Mouse (Mus musculus) liver, embryonic 14 days (tissue): ENCODE data around the gene Gtf3c2. TPM values are rescaled to one million over a fixed set of nuclear protein-coding genes. Genes with fewer than 3 reads are reported as not detected.

Source experiments
- polyA plus RNA-seq: library from polyadenylated mRNA; depleted of rRNA; stranded (reverse); fragments of >200 nt; gene quantifications from 2 replicates; pipeline ENCODE4 v1.2.3, GENCODE M21; 2012; rRNA removed

The Gtf3c2 gene
- 27.1 and 34.5 TPM in 2 replicates for polyA plus RNA-seq

GRCm38 (mm10) chr5:31179766-31180630, at the start of gene Gtf3c2, which contains the start of gene Gm29609:
TSS of gene Gtf3c2 (minus strand) at chr5:31180144.
TSS of gene Gm29609 (minus strand) at chr5:31179911.

GRCm38 (mm10) chr5:31220448-31221303, 40.7 kb upstream of the Gtf3c2 start, which contains the start of gene Ppm1g:
TSS of gene Ppm1g (minus strand) at chr5:31220687.

DNA sequence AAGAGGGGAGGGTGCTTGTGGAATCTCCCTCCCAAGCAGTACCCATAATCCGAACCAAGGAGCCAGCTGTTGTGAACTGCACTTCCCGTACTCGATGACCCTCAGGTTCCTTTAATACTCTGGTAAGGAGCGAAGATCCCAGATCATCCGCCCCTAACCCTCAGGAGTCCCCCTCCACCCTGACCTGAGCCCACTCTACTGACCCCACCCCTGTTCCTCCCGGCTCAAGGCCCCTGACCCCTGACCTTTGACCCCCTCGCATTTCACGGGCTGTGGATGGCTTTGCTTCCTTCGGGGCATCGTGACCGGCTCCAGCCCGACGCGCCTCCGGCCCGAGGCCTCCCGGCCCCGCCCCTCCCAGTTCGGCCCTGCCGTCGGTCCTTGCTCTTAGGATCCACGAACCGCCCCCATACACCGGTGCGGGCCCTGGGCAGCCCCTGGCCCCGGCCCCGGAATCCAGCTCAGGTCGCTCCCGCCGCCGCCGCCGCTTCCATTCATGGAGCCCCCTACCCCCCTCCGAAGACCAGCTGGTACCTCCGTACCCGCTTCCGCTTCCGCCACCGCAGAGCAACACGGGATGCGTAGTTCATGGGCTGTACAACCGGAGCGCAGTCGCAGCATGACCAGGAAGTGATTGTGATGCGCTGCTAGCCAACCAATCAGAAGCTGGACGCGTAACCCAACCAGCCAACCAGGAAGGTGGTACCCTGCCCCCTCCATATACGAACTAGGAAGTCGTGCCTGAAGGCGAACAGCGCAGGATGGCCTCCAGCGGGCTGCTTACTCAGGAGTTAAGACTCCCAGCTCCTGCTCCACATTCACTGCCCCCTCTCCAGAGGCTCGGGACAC, 22.0 kb upstream of the Gtf3c2 start, which contains the start of gene Zfp513:
TSS of gene Zfp513 (minus strand) at position 562 of the 849 bp plus-strand sequence.

DNA sequence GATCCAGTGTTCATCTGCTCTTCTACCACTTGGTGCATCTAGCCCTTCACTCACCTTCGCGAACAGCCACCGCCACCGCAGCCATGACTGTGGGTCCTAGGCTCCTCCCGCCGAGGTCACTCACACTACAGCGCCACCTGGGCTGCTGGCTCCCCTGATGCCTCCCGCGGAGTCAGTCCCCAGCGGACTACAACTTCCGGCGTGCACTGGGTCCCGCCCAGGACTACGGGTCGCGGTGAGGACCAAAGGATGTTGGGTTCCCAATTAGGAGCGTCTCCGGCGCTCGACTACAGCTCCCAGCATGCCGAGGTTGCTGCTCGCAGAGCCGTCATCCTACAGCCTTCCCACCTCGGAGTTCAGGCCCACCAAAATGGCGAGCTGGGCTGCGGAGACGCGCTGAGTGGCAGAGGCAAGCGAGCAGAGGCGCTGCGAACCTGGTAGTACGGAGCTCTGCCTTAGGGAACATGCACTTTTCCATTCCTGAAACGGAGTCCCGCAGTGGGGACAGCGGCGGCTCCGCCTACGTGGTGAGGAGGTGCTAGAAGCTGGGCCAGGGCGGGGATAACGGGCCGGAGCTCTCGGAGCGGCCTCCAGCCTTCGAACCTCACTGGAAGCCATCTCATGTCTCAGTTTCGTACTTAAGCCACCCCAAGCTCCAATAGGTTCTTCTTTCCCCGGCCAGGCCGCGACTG, 13.1 kb upstream of the Gtf3c2 start, which contains the start of the genes Snx17 and Eif2b4:
TSS of gene Snx17 (plus strand) at position 289 of the 692 bp plus-strand sequence.
TSS of gene Eif2b4 (minus strand) at position 492 of the 692 bp plus-strand sequence.

GRCm38 (mm10) chr5:31154152-31154553, 25.8 kb downstream of the Gtf3c2 start, which contains the start of gene Mpv17:
TSS of gene Mpv17 (minus strand) at chr5:31154251.

DNA sequence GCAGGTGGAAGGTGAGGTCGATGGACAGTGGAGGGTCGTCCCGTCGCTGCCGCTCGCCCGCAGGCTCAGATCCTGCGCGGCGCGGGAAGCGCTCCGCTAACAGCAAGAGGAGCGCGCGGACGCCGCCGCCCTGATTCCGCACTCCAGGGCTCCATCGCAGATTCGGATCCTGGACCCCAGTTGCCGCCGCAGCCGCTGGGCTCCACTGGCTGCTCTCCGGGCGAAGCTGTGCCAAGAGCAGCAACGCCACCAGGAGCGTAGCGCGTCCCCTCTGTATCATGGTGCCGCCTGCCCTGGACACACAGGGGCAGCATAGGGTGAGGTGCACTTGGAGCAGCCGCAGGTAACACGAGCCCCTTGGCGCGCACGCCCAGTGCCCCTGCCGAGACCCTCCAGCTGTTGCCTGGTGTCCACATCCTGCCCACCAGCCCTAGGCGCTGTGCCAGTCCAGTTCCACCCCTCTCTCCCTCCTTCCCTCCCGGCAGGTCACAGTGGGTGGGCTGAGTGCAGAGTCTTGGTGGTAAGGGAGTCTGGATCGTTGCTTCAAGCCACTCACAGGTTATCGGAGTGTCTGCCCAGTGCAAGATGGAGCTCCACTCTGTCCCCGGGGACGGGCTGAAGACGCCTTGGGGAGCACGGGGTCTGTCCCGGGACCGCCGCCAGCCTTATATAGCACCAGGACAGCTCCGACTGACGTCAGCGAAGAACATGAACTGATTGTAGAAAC, 41.5 kb downstream of the Gtf3c2 start, which contains the start of gene Ucn:
TSS of gene Ucn (minus strand) at position 589 of the 727 bp plus-strand sequence.

GRCm38 (mm10) chr5:31116354-31116753, 63.6 kb downstream of the Gtf3c2 start, which contains the start of gene Trim54:
TSS of gene Trim54 (plus strand) at chr5:31116712.

GRCm38 (mm10) chr5:31108000-31108490, 71.9 kb downstream of the Gtf3c2 start, which contains the start of gene Slc30a3:
TSS of gene Slc30a3 (minus strand) at chr5:31108237.

Other genes starting within 250 kb of the Gtf3c2 start
- gene Cgref1, start 234.6 kb downstream of the Gtf3c2 start, polyA plus RNA-seq, result 4.2 and 4.3 TPM in 2 replicates
- 81.6 and 91.4 TPM in 2 replicates for gene Preb, start 219.8 kb downstream of the Gtf3c2 start, polyA plus RNA-seq
- 0.01 and 0.03 TPM in 2 replicates for gene Tcf23, start 211.5 kb downstream of the Gtf3c2 start, polyA plus RNA-seq
- gene Atraid, start 131.8 kb downstream of the Gtf3c2 start, polyA plus RNA-seq, result 26.4 and 31.3 TPM in 2 replicates
- 4.0 and 4.7 TPM in 2 replicates for gene Slc5a6, start 131.2 kb downstream of the Gtf3c2 start, polyA plus RNA-seq
- gene Cad, start 125.4 kb downstream of the Gtf3c2 start, polyA plus RNA-seq, result 16.6 and 19.0 TPM in 2 replicates
- gene Dnajc5g, start 73.9 kb downstream of the Gtf3c2 start, polyA plus RNA-seq, result not detected in 2 replicates
- gene Slc30a3, start 71.9 kb downstream of the Gtf3c2 start, polyA plus RNA-seq, result 0.26 and 0.36 TPM in 2 replicates
- gene Trim54, start 63.4 kb downstream of the Gtf3c2 start, polyA plus RNA-seq, result 0.31 TPM in 1 of 2 replicates, not detected in the other
- gene Ucn, start 41.3 kb downstream of the Gtf3c2 start, polyA plus RNA-seq, result not detected in 2 replicates
- gene Mpv17, start 25.9 kb downstream of the Gtf3c2 start, polyA plus RNA-seq, result 13.6 and 16.9 TPM in 2 replicates
- gene Gm29609, start 233 bp downstream of the Gtf3c2 start, polyA plus RNA-seq, result 0.66 and 0.67 TPM in 2 replicates
- 21.9 and 25.8 TPM in 2 replicates for gene Snx17, start 13.1 kb upstream of the Gtf3c2 start, polyA plus RNA-seq
- gene Eif2b4, start 13.3 kb upstream of the Gtf3c2 start, polyA plus RNA-seq, result 28.7 and 31.5 TPM in 2 replicates
- 7.7 and 8.9 TPM in 2 replicates for gene Zfp513, start 22.2 kb upstream of the Gtf3c2 start, polyA plus RNA-seq
- 123 and 129 TPM in 2 replicates for gene Ppm1g, start 40.5 kb upstream of the Gtf3c2 start, polyA plus RNA-seq
- gene Nrbp1, start 60.7 kb upstream of the Gtf3c2 start, polyA plus RNA-seq, result 27.8 and 31.3 TPM in 2 replicates
- gene Gm9970, start 61.1 kb upstream of the Gtf3c2 start, polyA plus RNA-seq, result not detected in 2 replicates
- gene Krtcap3, start 71.5 kb upstream of the Gtf3c2 start, polyA plus RNA-seq, result 3.9 and 4.7 TPM in 2 replicates
- 3.4 and 3.7 TPM in 2 replicates for gene Ift172, start 111.0 kb upstream of the Gtf3c2 start, polyA plus RNA-seq
- 4.5 and 5.1 TPM in 2 replicates for gene Fndc4, start 115.9 kb upstream of the Gtf3c2 start, polyA plus RNA-seq
- 15.1 and 17.6 TPM in 2 replicates for gene Gckr, start 117.3 kb upstream of the Gtf3c2 start, polyA plus RNA-seq